ENCODE assay signal across 20 mouse cellular contexts in genomic region chr11:43232073-43232472, GRCm38 (mm10).
DNase-seq lines count a peak whose midpoint lies in the region; ATAC-seq and TF ChIP-seq lines count a peak whose summit lies in the region.
"Had no signal": no experiment of that assay in that cellular context is flagged by ENCODE, and none has a peak within 500 bp of the region (broad histone marks: within the 10 kb centered on the region; RNA-seq: fewer than 3 reads in every experiment).

No protein-coding gene starts in this region.

- TF ChIP-seq CTCF in forebrain, postnatal 0 days (IDR thresholded peaks at IDR 0.05; ENCODE audit: low read depth), result no peak

- 0 out of 2 replicates have a peak, but pooled peaks have one; percentile 33 for ATAC-seq in forebrain, embryonic 12.5 days (ENCODE audit: low FRiP score)
- ATAC-seq in forebrain, postnatal 0 days, result no peak
- peak; percentile 65; the same call in 1 of the 2 replicates for ATAC-seq in neural tube, embryonic 14.5 days (ENCODE audit: low read depth)
- no peak; the same call in 1 of the 2 replicates for ATAC-seq in neural tube, embryonic 15.5 days (ENCODE audit: low FRiP score)
- ATAC-seq in midbrain, embryonic 11.5 days (ENCODE audit: low FRiP score), result peak; percentile 82; the same call in 1 of the 2 replicates
- ATAC-seq in kidney, embryonic 15.5 days (replicated peaks; ENCODE audit: low FRiP score), result no peak
- ATAC-seq: intestine, embryonic 15.5 days had no signal

- no peak overlapping the region for H3K4me3 ChIP-seq in forebrain, embryonic 12.5 days (replicated peaks)
- H3K4me3 ChIP-seq in forebrain, postnatal 0 days (ENCODE audit: low read depth, low read length), result no peak overlapping the region
- no peak overlapping the region for H3K4me3 ChIP-seq in neural tube, embryonic 14.5 days (ENCODE audit: low read depth, low read length)
- no peak overlapping the region for H3K4me3 ChIP-seq in neural tube, embryonic 15.5 days (replicated peaks)
- H3K4me3 ChIP-seq in midbrain, embryonic 11.5 days (ENCODE audit: low read depth, low read length), result no peak overlapping the region
- no peak overlapping the region for H3K4me3 ChIP-seq in kidney, embryonic 15.5 days (replicated peaks)
- H3K4me3 ChIP-seq: embryonic facial prominence, embryonic 13.5 days; heart, embryonic 15.5 days; intestine, embryonic 15.5 days; lung, embryonic 15.5 days had no signal

- no peak overlapping the region for H3K4me2 ChIP-seq in forebrain, embryonic 12.5 days
- H3K4me2 ChIP-seq in forebrain, postnatal 0 days (ENCODE audit: low read depth), result no peak overlapping the region
- H3K4me2 ChIP-seq in neural tube, embryonic 14.5 days (ENCODE audit: low read depth, low read length), result no peak overlapping the region
- H3K4me2 ChIP-seq in neural tube, embryonic 15.5 days, result no peak overlapping the region
- H3K4me2 ChIP-seq in midbrain, embryonic 11.5 days, result no peak overlapping the region
- H3K4me2 ChIP-seq in kidney, embryonic 15.5 days, result no peak overlapping the region
- H3K4me2 ChIP-seq: embryonic facial prominence, embryonic 13.5 days; heart, embryonic 15.5 days; intestine, embryonic 15.5 days; lung, embryonic 15.5 days had no signal

- no peak overlapping the region for H3K9ac ChIP-seq in forebrain, embryonic 12.5 days
- no peak overlapping the region for H3K9ac ChIP-seq in forebrain, postnatal 0 days
- H3K9ac ChIP-seq in neural tube, embryonic 14.5 days (replicated peaks; ENCODE audit: low read depth, low read length), result no peak overlapping the region
- no peak overlapping the region for H3K9ac ChIP-seq in neural tube, embryonic 15.5 days (replicated peaks)
- no peak overlapping the region for H3K9ac ChIP-seq in midbrain, embryonic 11.5 days (ENCODE audit: low read length)
- H3K9ac ChIP-seq in kidney, embryonic 15.5 days, result no peak overlapping the region
- H3K9ac ChIP-seq: embryonic facial prominence, embryonic 13.5 days; heart, embryonic 15.5 days; intestine, embryonic 15.5 days; liver, embryonic 14.5 days; lung, embryonic 15.5 days had no signal

- H3K27ac ChIP-seq in forebrain, embryonic 12.5 days, result no peak overlapping the region
- H3K27ac ChIP-seq in forebrain, postnatal 0 days (ENCODE audit: low read depth, low read length), result no peak overlapping the region
- no peak overlapping the region for H3K27ac ChIP-seq in neural tube, embryonic 14.5 days (ENCODE audit: low read depth, low read length)
- H3K27ac ChIP-seq in neural tube, embryonic 15.5 days (replicated peaks), result no peak overlapping the region
- H3K27ac ChIP-seq in midbrain, embryonic 11.5 days (ENCODE audit: low read depth, low read length), result no peak overlapping the region
- H3K27ac ChIP-seq in kidney, embryonic 15.5 days, result no peak overlapping the region
- H3K27ac ChIP-seq: embryonic facial prominence, embryonic 13.5 days; heart, embryonic 15.5 days; intestine, embryonic 15.5 days; liver, embryonic 14.5 days; lung, embryonic 15.5 days had no signal

- H3K27me3 ChIP-seq in forebrain, embryonic 12.5 days, result no peaks in the 10 kb centered on the region
- no peaks in the 10 kb centered on the region for H3K27me3 ChIP-seq in forebrain, postnatal 0 days (ENCODE audit: insufficient read depth, low read length)
- H3K27me3 ChIP-seq in neural tube, embryonic 14.5 days (ENCODE audit: control insufficient read depth, insufficient read depth, low read length), result no peaks in the 10 kb centered on the region
- no peaks in the 10 kb centered on the region for H3K27me3 ChIP-seq in neural tube, embryonic 15.5 days (replicated peaks)
- no peaks in the 10 kb centered on the region for H3K27me3 ChIP-seq in midbrain, embryonic 11.5 days (ENCODE audit: control insufficient read depth, insufficient read depth, low read length)
- no peaks in the 10 kb centered on the region for H3K27me3 ChIP-seq in kidney, embryonic 15.5 days
- H3K27me3 ChIP-seq: embryonic facial prominence, embryonic 13.5 days; heart, embryonic 15.5 days; intestine, embryonic 15.5 days; lung, embryonic 15.5 days had no signal

- DNase-seq in forebrain, postnatal 0 days, result no peak
- DNase-seq in midbrain, embryonic 11.5 days (ENCODE audit: low spot score, missing footprints), result no peak
- DNase-seq in testis, postnatal 14 days (ENCODE audit: low spot score), result no peak
- DNase-seq: adrenal gland, adult 2 months; gastrocnemius, postnatal 25 days; kidney, adult 9 months; kidney, postnatal 4 days; layer of hippocampus, postnatal 36 days; lung, postnatal 4 days; thymus, adult 18-20 months; thymus, postnatal 4 days had no signal

- peaks cover 6% of the 10 kb centered on the region; the same call in 1 of the 2 replicates for H3K4me1 ChIP-seq in forebrain, embryonic 12.5 days
- no peaks in the 10 kb centered on the region for H3K4me1 ChIP-seq in forebrain, postnatal 0 days (ENCODE audit: insufficient read depth)
- no peaks in the 10 kb centered on the region for H3K4me1 ChIP-seq in neural tube, embryonic 14.5 days (ENCODE audit: control insufficient read depth, insufficient read depth, low read length)
- 0 out of 2 replicates have a peak, but pooled peaks cover 5% of the 10 kb centered on the region for H3K4me1 ChIP-seq in neural tube, embryonic 15.5 days
- no peaks in the 10 kb centered on the region for H3K4me1 ChIP-seq in midbrain, embryonic 11.5 days (ENCODE audit: control insufficient read depth, insufficient read depth, low read length)
- no peaks in the 10 kb centered on the region for H3K4me1 ChIP-seq in kidney, embryonic 15.5 days
- H3K4me1 ChIP-seq: embryonic facial prominence, embryonic 13.5 days; heart, embryonic 15.5 days; intestine, embryonic 15.5 days had no signal

- no peaks in the 10 kb centered on the region for H3K36me3 ChIP-seq in forebrain, embryonic 12.5 days (replicated peaks)
- no peaks in the 10 kb centered on the region for H3K36me3 ChIP-seq in forebrain, postnatal 0 days (ENCODE audit: insufficient read depth)
- H3K36me3 ChIP-seq in neural tube, embryonic 14.5 days (ENCODE audit: control insufficient read depth, insufficient read depth, low read length), result no peaks in the 10 kb centered on the region
- no peaks in the 10 kb centered on the region for H3K36me3 ChIP-seq in neural tube, embryonic 15.5 days
- no peaks in the 10 kb centered on the region for H3K36me3 ChIP-seq in midbrain, embryonic 11.5 days (ENCODE audit: control insufficient read depth, insufficient read depth, low read length)
- H3K36me3 ChIP-seq in kidney, embryonic 15.5 days, result no peaks in the 10 kb centered on the region
- H3K36me3 ChIP-seq: embryonic facial prominence, embryonic 13.5 days; heart, embryonic 15.5 days; intestine, embryonic 15.5 days; lung, embryonic 15.5 days had no signal

- no peaks in the 10 kb centered on the region for H3K9me3 ChIP-seq in forebrain, embryonic 12.5 days
- no peaks in the 10 kb centered on the region for H3K9me3 ChIP-seq in forebrain, postnatal 0 days (ENCODE audit: low read length)
- no peaks in the 10 kb centered on the region for H3K9me3 ChIP-seq in neural tube, embryonic 14.5 days (ENCODE audit: control insufficient read depth, low read length)
- no peaks in the 10 kb centered on the region for H3K9me3 ChIP-seq in neural tube, embryonic 15.5 days (replicated peaks)
- H3K9me3 ChIP-seq in midbrain, embryonic 11.5 days (ENCODE audit: control insufficient read depth, low read length), result no peaks in the 10 kb centered on the region
- no peaks in the 10 kb centered on the region for H3K9me3 ChIP-seq in kidney, embryonic 15.5 days (replicated peaks)
- H3K9me3 ChIP-seq: embryonic facial prominence, embryonic 13.5 days; heart, embryonic 15.5 days; intestine, embryonic 15.5 days; lung, embryonic 15.5 days had no signal

- 62% methylated on average over 7 of the region's 7 CpGs for WGBS in forebrain, embryonic 12.5 days
- 49% methylated on average over 7 of the region's 7 CpGs for WGBS in forebrain, postnatal 0 days
- WGBS in neural tube, embryonic 14.5 days, result 69% methylated on average over 7 of the region's 7 CpGs
- WGBS in neural tube, embryonic 15.5 days, result 63% methylated on average over 7 of the region's 7 CpGs
- 27% methylated on average over 7 of the region's 7 CpGs for WGBS in midbrain, embryonic 11.5 days
- WGBS in kidney, embryonic 15.5 days, result 82% methylated on average over 7 of the region's 7 CpGs

Comparison
In these comparisons a context has a peak if more than half of its experiments do, and no peak if none do; other contexts are left out.
1. ATAC-seq: peak in forebrain, embryonic 12.5 days (single experiment), neural tube, embryonic 14.5 days (single experiment) and midbrain, embryonic 11.5 days (single experiment); none in forebrain, postnatal 0 days (single experiment), neural tube, embryonic 15.5 days (single experiment) and kidney, embryonic 15.5 days (single experiment).